Mouse (Mus musculus) spleen, adult 2 months (tissue): ENCODE measurements around the gene Crocc.

Source experiments
- CTCF ChIP-seq: fragments of 200-500 bp; IDR thresholded peaks from 2 replicates; pipeline ENCODE4 v1.5.1; 2011; ENCODE audit warnings: mild to moderate bottlenecking, inconsistent platforms; ENCODE audit not compliant: insufficient read depth, insufficient read length, insufficient replicate concordance; ENCODE audit errors: extremely low read depth
- POLR2A ChIP-seq: fragments of 200-500 bp; IDR thresholded peaks from 2 replicates; pipeline ENCODE4 v1.6.1; 2011; ENCODE audit warnings: low read depth, low read length, inconsistent platforms

- TF ChIP-seq CTCF (no peak), POLR2A (no peak)
Measured at GRCm38 (mm10) chr4:141041117-141041516, 19.2 kb downstream of the Crocc start.
